Mouse (Mus musculus) embryonic fibroblast, embryonic 13.5 days (primary cell): Measurements from ENCODE around the gene Hmga2.

ENCODE experiments used
- CTCF ChIP-seq: IDR thresholded peaks from 2 replicates; pipeline ENCODE4 v1.5.1; 2011; ENCODE audit warnings: mild to moderate bottlenecking, control low read depth, low read length, moderate library complexity, borderline replicate concordance; ENCODE audit not compliant: insufficient read depth
- POLR2A ChIP-seq: IDR thresholded peaks from 2 replicates; pipeline ENCODE4 v1.6.1; 2011; ENCODE audit warnings: low read depth, mild to moderate bottlenecking, control low read depth, low read length, moderate library complexity

GRCm38 (mm10) chr10:120402966-120403365 lies 73.3 kb downstream of the Hmga2 start:
- TF ChIP-seq CTCF (no peak), POLR2A (no peak)
